Mouse (Mus musculus): Measurements from ENCODE around the gene Rpl14. TPM values are rescaled to one million over a fixed set of nuclear protein-coding genes. Genes with fewer than 3 reads are reported as not detected.

The Rpl14 gene
- polyA plus RNA-seq (2017; shearing (Covaris generic)), result 761 TPM

GRCm38 (mm10) chr9:120570741-120571592, at the start of gene Rpl14:
Gene Rpl14 (plus strand): TSS chr9:120571444.

GRCm38 (mm10) chr9:120539662-120540251, 31.5 kb upstream of the Rpl14 start, which contains the start of gene Entpd3:
Gene Entpd3 (plus strand): TSS chr9:120539818.

Other genes starting within 250 kb of the Rpl14 start
- 93.5 TPM for gene Eif1b, start 79.2 kb upstream of the Rpl14 start, polyA plus RNA-seq (2017; shearing (Covaris generic))
- gene Entpd3, start 31.6 kb upstream of the Rpl14 start, polyA plus RNA-seq (2017; shearing (Covaris generic)), result not detected